Mouse (Mus musculus) lung, postnatal 14 days (tissue): ENCODE data around the gene Rragc.
A peak's percentile ranks its signal among the peaks of the same experiment; 100 is the strongest.

Experiments used
- DNase-seq: peaks from one replicate; pipeline ENCODE4 v3.0.0; 2021

Gene Rragc

DNA sequence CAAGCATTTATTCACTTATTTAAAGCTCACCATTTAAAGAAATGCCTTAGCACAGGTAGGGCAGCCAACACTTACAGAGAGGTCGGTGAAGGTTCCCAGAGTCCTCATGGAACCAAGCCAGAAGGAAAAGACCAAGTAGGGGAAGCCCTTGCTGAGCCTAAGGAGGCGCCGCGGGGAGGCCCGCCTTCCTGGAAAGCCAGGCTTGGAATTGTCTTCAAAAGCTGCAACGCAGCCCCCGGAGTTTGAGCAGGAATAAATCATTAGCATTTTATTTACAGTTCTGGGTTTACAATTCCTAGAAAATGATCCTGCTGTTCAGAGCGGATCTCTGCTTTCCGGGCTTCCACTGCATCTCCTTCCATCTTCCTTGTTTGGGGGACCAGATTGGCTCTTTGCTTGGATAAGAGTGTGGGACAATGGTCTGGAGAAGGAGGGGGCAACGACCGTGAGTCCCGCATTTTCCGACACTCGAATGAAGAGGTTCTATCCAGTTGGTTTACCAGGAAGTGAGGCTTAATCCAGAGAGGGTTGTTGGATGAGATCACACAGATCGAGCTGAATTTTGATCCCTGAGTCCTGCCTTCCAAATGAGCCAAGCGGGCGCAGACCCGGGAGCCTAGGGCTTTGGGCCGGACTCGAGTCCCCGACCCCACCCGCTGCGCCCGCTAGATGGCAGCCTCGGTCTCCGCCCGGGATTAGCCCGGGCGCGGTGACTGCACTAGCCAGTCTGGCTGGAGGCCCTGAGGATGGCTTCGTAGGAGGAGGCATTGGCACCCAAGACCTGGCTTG lies 39.7 kb downstream of the Rragc start:
- DNase-seq = peak; percentile 77

DNA sequence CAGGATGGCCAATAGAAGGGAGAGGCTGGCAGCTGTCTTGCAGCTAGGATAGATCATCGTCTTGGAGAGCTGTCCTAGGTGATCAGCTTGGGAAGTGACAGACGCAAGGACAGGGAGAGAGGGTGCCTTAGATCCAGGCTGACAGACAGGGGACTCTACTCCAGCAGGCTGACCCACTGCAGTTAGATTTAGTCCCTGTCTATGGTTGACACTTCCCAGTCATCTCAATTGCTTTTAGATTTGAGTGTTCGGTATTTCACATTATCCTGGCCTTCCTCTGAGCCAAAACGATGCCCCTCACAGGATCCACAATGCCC lies 40.2 kb downstream of the Rragc start:
- no peak for DNase-seq

DNA sequence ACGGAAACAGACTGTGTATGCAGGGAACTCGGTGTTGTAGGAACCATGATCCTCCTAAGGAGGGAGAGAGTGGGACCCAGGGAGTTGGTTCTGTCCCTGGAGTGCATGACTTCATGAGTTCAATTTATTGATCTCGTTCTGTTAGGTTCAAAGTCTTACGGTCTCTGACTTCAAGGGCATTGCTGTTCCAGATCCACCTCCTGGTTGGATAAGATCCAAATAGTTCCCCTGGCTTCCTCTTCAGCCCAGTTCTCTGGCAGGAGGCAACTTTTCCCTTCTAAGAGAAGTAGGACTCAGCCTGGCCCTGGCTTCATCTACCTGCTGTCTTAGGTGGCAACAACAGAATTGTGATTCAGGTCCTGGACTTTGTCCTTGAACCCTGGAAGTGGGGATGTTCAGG lies 40.6 kb downstream of the Rragc start:
- no peak for DNase-seq

DNA sequence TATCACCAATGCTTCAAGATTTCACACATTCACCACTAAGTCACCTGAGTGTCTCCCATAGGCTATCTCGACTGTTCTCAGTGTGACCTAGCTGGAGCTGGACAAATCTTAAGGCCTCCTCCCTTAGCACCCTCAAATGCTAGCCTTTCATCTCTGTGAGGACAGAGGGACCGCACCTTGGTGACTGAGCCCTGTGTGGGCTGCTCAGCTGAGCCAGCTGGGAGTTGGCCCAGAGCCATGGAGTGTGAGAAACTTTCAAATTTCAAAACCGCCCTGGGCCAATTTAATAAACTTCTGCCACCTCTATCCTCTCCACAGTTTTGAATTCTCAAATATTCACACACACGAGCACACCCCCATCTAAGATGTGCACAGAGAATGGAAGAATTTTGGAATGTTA lies 43.7 kb downstream of the Rragc start:
- peak; percentile 6 for DNase-seq

DNA sequence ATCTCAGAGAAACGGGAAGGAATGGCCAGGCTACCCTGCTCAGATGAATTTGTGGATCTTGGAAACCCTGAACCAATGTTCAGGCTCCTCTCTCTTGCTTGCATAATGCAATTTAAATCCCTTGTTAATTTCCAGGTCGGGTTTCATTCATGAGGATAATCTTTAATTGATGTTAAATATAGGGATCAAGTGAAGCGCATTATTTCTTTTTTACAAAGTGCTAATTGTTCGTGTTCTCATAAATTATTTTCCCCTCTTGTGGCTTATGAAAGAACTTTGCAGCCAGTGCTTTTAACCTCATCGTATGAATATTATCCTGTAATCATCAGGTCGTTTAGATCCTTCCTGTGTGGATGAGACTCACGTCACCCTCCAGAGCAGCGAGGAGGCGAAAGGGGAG lies 45.5 kb downstream of the Rragc start:
- DNase-seq = no peak

DNA sequence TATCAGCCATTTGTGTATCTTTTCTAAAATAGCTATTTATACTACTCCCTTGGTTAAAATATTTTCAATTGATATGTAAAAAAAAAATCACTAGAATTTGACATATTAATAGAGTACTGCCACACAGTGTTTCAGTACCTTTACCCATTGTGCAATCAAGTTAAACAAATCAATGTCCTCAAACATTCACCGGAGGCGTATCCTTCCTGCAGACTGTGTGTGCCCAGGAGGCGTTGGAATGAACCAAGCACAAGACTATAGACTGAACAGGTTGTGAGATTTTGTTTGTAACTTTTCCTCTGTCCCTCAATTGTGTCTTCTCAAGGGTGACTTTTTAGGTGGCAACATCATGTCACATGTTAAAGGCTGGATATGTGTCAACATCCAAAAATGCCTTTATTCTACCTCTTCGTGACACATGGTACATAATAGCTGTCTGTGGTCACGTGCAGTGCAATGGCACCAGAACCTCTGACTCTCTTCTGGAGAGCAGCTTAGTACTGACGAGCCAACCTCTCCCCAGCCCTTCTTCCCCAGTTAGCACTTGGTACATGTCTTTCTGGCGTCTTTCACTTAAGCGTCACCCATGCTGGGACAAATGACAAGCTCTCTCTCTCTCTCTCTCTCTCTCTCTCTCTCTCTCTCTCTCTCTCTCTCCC lies 51.5 kb downstream of the Rragc start:
- DNase-seq = no peak

DNA sequence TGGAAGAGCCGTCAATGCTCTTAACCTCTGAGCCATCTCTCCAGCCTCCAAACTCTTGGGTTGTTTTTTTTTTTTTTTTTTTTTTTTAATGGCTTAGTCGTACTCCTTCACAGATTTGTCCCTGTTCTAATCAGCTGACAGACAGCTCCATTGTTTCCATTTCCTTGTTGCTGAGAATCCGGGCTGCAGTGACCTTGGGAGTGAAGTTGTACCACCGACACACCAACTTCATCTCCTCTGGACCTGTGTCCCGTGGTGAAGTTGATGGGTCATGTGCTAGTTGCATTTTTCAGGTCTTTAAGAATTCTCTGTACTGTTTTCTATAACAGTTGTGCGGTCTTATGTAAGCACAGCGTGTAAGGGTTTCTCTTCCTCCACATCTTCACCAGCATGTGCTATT lies 52.2 kb downstream of the Rragc start:
- DNase-seq = no peak

DNA sequence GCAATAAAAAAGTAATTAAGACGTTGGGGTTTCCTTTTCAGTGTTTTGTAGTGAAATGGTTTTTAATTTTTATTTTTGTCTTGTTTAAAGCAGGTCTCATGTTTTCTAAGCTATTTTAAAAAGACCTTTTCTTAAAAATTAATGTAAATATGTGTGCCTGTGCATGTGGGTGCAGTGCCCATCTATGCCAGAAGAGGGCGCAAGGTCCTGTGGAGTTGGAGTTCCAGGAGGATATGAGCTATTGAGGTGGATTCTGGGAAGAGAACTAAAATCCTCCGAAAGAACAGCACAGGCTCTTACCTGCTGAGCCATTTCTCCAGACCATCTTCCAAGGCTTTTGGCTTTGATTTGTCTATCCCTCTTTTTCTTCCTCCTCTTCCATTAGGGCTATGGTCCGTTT lies 53.8 kb downstream of the Rragc start:
- DNase-seq = no peak

DNA sequence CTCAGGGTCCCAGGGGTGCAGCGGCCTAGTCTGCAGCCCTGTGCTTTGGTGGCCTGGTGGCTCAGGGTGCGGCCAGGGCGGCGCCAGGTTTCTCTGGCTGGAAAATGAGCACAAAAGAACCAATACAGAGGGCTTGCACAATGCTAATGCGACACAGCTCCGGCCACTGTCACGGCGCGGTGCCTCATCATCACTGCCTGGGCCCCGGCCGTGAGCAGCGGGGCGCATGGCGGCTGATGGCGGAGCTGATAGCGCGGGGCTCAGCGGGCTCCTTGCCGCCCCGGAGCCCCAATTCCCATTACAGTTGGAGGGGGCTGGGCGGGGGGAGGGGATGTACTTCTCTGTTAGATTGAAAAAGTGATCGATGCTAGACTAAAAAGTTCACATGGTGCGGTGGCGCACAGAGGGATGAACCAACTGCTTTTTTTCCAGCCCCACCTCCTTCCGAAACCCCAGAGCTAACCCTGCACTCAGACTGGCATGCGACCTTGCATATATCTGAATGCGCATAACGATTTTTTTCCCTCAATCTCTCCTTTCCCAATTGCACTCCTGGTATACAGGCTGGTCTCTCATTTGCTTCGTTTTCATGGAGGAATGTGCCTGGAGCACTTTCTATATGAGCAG lies 55.3 kb downstream of the Rragc start:
- no peak for DNase-seq

DNA sequence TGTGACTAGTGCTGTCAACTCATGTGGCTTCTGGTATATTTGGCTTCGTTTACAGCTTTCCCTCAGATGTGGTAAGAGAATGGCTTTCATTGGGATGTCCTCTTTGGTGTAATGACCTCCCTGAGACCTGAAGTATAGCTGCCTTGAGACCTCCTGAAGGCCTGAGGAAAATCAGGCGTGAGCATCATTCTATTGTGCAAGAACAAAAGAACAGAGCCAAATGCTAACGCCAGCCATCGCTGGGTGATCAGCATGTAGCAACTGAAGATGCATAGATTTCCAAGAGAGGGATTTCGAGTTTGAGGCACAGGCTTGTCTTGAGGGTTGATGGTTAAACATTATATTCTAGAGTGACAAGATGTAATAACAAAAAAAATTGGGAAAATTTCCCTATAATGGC lies 64.9 kb downstream of the Rragc start:
- DNase-seq = no peak
